Mouse (Mus musculus) kidney, postnatal 36 days (tissue): Measurements from ENCODE around the gene Trove2.
A peak's percentile ranks its signal among the peaks of the same experiment; 100 is the strongest.

Experiments used
- DNase-seq, 2 experiments: peaks; one replicate each; pipeline ENCODE4 v3.0.0; 2021 to 2022; ENCODE audit warnings: mixed read lengths in 2 of 2

Trove2 gene

GRCm38 (mm10) chr1:143776446-143777411 lies at the start of gene Trove2, which contains the start of gene Uchl5:
TSS of gene Trove2 (minus strand) at chr1:143777068.
TSS of gene Uchl5 (plus strand) at chr1:143777272.
- peak; percentile 98 to 99 for DNase-seq

GRCm38 (mm10) chr1:143822677-143823076 lies 45.8 kb upstream of the Trove2 start:
- DNase-seq = no peak

GRCm38 (mm10) chr1:143820096-143820877 lies 43.4 kb upstream of the Trove2 start:
- no peak for DNase-seq

GRCm38 (mm10) chr1:143813676-143814360 lies 37.0 kb upstream of the Trove2 start:
- DNase-seq = peak; percentile 71 to 93

GRCm38 (mm10) chr1:143809062-143809461 lies 32.2 kb upstream of the Trove2 start:
- DNase-seq = no peak

- peak in 1 of 2 experiments; percentile 67 for DNase-seq
These were observed 26.7 kb upstream of the Trove2 start for GRCm38 (mm10) chr1:143803537-143803936.

GRCm38 (mm10) chr1:143788584-143789227 lies 11.8 kb upstream of the Trove2 start:
- peak; percentile 18 to 72 for DNase-seq

- DNase-seq = peak; percentile 17 to 43
These were observed 820 bp upstream of the Trove2 start for GRCm38 (mm10) chr1:143777558-143778218.

GRCm38 (mm10) chr1:143773909-143774308 lies 3.0 kb downstream of the Trove2 start:
- no peak for DNase-seq

- DNase-seq = no peak
These were observed 3.8 kb downstream of the Trove2 start for GRCm38 (mm10) chr1:143773082-143773481.

GRCm38 (mm10) chr1:143770444-143771109 lies 6.3 kb downstream of the Trove2 start:
- peak; percentile 4 to 19 for DNase-seq

GRCm38 (mm10) chr1:143766238-143766637 lies 10.6 kb downstream of the Trove2 start:
- DNase-seq = no peak

GRCm38 (mm10) chr1:143765801-143766200 lies 11.1 kb downstream of the Trove2 start:
- DNase-seq = no peak

- DNase-seq = no peak
These were observed 12.4 kb downstream of the Trove2 start for GRCm38 (mm10) chr1:143764443-143764842.

- no peak for DNase-seq
These were observed 14.7 kb downstream of the Trove2 start for GRCm38 (mm10) chr1:143762159-143762558.

GRCm38 (mm10) chr1:143745871-143746270 lies 31.0 kb downstream of the Trove2 start:
- no peak for DNase-seq

GRCm38 (mm10) chr1:143742186-143742585 lies 34.7 kb downstream of the Trove2 start:
- DNase-seq = no peak

GRCm38 (mm10) chr1:143741331-143741730 lies 35.5 kb downstream of the Trove2 start:
- no peak for DNase-seq

GRCm38 (mm10) chr1:143740581-143740980 lies 36.3 kb downstream of the Trove2 start:
- DNase-seq = no peak

GRCm38 (mm10) chr1:143739361-143740350 lies 37.2 kb downstream of the Trove2 start:
- peak; percentile 93 to 97 for DNase-seq
